Mouse (Mus musculus) bone marrow, adult 2 months (tissue): ENCODE results near the gene Tab1. TPM values are rescaled to one million over a fixed set of nuclear protein-coding genes. Genes with fewer than 3 reads are reported as not detected.

ENCODE experiments used
- H3K27ac ChIP-seq: fragments of 200-500 bp; 2 replicates; pipeline ENCODE4 v1.5.1; 2012; ENCODE audit warnings: low read depth, mild to moderate bottlenecking, control low read depth, inconsistent platforms, low read length; ENCODE audit not compliant: control insufficient read depth, poor library complexity, insufficient read depth
- H3K4me1 ChIP-seq: fragments of 200-500 bp; 2 replicates; pipeline ENCODE4 v1.6.1; 2011; ENCODE audit warnings: low read length; ENCODE audit not compliant: control insufficient read depth, insufficient read depth
- H3K4me3 ChIP-seq: fragments of 200-500 bp; replicated peaks from 2 replicates; pipeline ENCODE3; 2011; ENCODE audit warnings: mild to moderate bottlenecking, low read depth, low read length, control low read depth; ENCODE audit not compliant: control insufficient read depth
- CTCF ChIP-seq: fragments of 200-500 bp; IDR thresholded peaks from 2 replicates; pipeline ENCODE4 v1.5.1; 2011; ENCODE audit warnings: low read length, control low read depth; ENCODE audit not compliant: control insufficient read depth, insufficient read depth
- POLR2A ChIP-seq: fragments of 200-500 bp; IDR thresholded peaks from 2 replicates; pipeline ENCODE4 v1.6.1; 2011; ENCODE audit warnings: low read depth, mild to moderate bottlenecking, control low read depth, low read length, borderline replicate concordance; ENCODE audit not compliant: control insufficient read depth
- WGBS: fragments of 180-500 bp; shearing (Covaris S2); methylation state at CpG from one replicate; pipeline ENCODE4 v1.1.7; 2018; 5-methylcytosine and 5-hydroxymethylcytosine counted together
- polyA plus RNA-seq: library from polyadenylated mRNA; stranded (reverse); fragments of >200 nt; gene quantifications from 2 replicates; pipeline ENCODE4 v1.2.4, GENCODE M21; 2011; ENCODE audit warnings: low replicate concordance; ENCODE audit not compliant: missing spikeins, insufficient read depth, insufficient read length

Gene Tab1
- polyA plus RNA-seq, 1 experiment: 26.6 TPM

- no peak for TF ChIP-seq CTCF
- no peak for TF ChIP-seq POLR2A
- H3K27ac ChIP-seq: no peak overlapping the region
- WGBS: 96% methylated on average over 8 of the region's 8 CpGs
- H3K4me1 ChIP-seq: no peaks in the 10 kb centered on the region
- H3K4me3 ChIP-seq: no peak overlapping the region
Observed at GRCm38 (mm10) chr15:80155707-80156106, 22.8 kb downstream of the Tab1 start.

- no peak overlapping the region for H3K27ac ChIP-seq
- 90% methylated on average over 22 of the region's 22 CpGs for WGBS
- TF ChIP-seq POLR2A: no peak
- no peak for TF ChIP-seq CTCF
- H3K4me3 ChIP-seq: no peak overlapping the region
- no peaks in the 10 kb centered on the region for H3K4me1 ChIP-seq
Observed at GRCm38 (mm10) chr15:80157197-80157943, 24.4 kb downstream of the Tab1 start.

GRCm38 (mm10) chr15:80158001-80158706, 25.2 kb downstream of the Tab1 start:
- TF ChIP-seq CTCF (no peak), POLR2A (no peak)
- WGBS: 88% methylated on average over 5 of the region's 5 CpGs
- Histone ChIP-seq H3K27ac (no peak overlapping the region), H3K4me1 (no peaks in the 10 kb centered on the region), H3K4me3 (no peak overlapping the region)

GRCm38 (mm10) chr15:80158707-80159090, 25.8 kb downstream of the Tab1 start:
- no peak overlapping the region for H3K27ac ChIP-seq
- TF ChIP-seq POLR2A (no peak), CTCF (no peak)
- WGBS: 89% methylated on average over 4 of the region's 4 CpGs
- no peak overlapping the region for H3K4me3 ChIP-seq
- H3K4me1 ChIP-seq: no peaks in the 10 kb centered on the region

GRCm38 (mm10) chr15:80159286-80159901, 26.5 kb downstream of the Tab1 start:
- H3K27ac ChIP-seq: no peak overlapping the region
- H3K4me3 ChIP-seq: no peak overlapping the region
- no peaks in the 10 kb centered on the region for H3K4me1 ChIP-seq
- whole genome bisulfite sequencing: 69% methylated on average over 8 of the region's 8 CpGs
- no peak for TF ChIP-seq CTCF
- TF ChIP-seq POLR2A: no peak

- Histone ChIP-seq H3K4me3 (no peak overlapping the region), H3K27ac (no peak overlapping the region), H3K4me1 (no peaks in the 10 kb centered on the region)
- no peak for TF ChIP-seq POLR2A
- TF ChIP-seq CTCF: no peak
- 92% methylated on average over 13 of the region's 13 CpGs for WGBS
Observed at GRCm38 (mm10) chr15:80160223-80160622, 27.3 kb downstream of the Tab1 start.

- 95% methylated on average over 4 of the region's 4 CpGs for WGBS
- no peak overlapping the region for H3K4me3 ChIP-seq
- no peaks in the 10 kb centered on the region for H3K4me1 ChIP-seq
- TF ChIP-seq CTCF (no peak), POLR2A (no peak)
- no peak overlapping the region for H3K27ac ChIP-seq
Observed at GRCm38 (mm10) chr15:80160726-80161125, 27.8 kb downstream of the Tab1 start.

GRCm38 (mm10) chr15:80161199-80161598, 28.3 kb downstream of the Tab1 start:
- Histone ChIP-seq H3K4me3 (no peak overlapping the region), H3K27ac (no peak overlapping the region), H3K4me1 (no peaks in the 10 kb centered on the region)
- TF ChIP-seq CTCF: no peak
- no peak for TF ChIP-seq POLR2A
- 95% methylated on average over 3 of the region's 3 CpGs for WGBS
